29 mouse cellular contexts compared by ENCODE assay signal in genomic region chr8:66756161-66756560, GRCm38 (mm10). TPM values are rescaled to one million over a fixed set of nuclear protein-coding genes. Genes with fewer than 3 reads are reported as not detected.
DNase-seq lines count a peak whose midpoint lies in the region; TF ChIP-seq lines count a peak whose summit lies in the region.
"Had no signal": no experiment of that assay in that cellular context is flagged by ENCODE, and none has a peak within 500 bp of the region (broad histone marks: within the 10 kb centered on the region; RNA-seq: fewer than 3 reads in every experiment).

No protein-coding gene starts in this region.

- TF ChIP-seq CTCF in left cerebral cortex, adult 2 months (IDR thresholded peaks at IDR 0.05) = no peak

- H3K27ac ChIP-seq in left cerebral cortex, adult 2 months = peak overlapping the region; percentile 63
- H3K27ac ChIP-seq: embryonic facial prominence, embryonic 12.5 days; embryonic facial prominence, embryonic 15.5 days; forebrain, embryonic 12.5 days; forebrain, embryonic 15.5 days; heart, adult 2 months; heart, embryonic 10.5 days; heart, embryonic 13.5 days; hindbrain, embryonic 14.5 days; hindbrain, postnatal 0 days had no signal

- H3K4me3 ChIP-seq in left cerebral cortex, adult 2 months = no peak overlapping the region
- H3K4me3 ChIP-seq: embryonic facial prominence, embryonic 12.5 days; embryonic facial prominence, embryonic 15.5 days; forebrain, embryonic 12.5 days; forebrain, embryonic 15.5 days; heart, adult 2 months; heart, embryonic 10.5 days; heart, embryonic 13.5 days had no signal

- DNase-seq in frontal cortex, postnatal 36 days (ENCODE audit: low spot score in 2 of 2) = peak; percentile 22 to 49
- no peak for DNase-seq in frontal cortex, postnatal 25 days (ENCODE audit: low spot score in 2 of 2)
- DNase-seq in left cerebral cortex, adult 2 months (ENCODE audit: extremely low spot score in 1 of 2, low spot score in 2 of 2) = no peak
- DNase-seq in left cerebral cortex, postnatal 4 days = no peak
- DNase-seq in brain, adult 2 months (ENCODE audit: low read depth, low spot score) = peak; percentile 72
- no peak for DNase-seq in ovary, postnatal 10 days (ENCODE audit: low spot score)
- DNase-seq: adrenal gland, postnatal 10 days; adrenal gland, postnatal 36 days; B cell, adult 2 months; cerebellum, adult 11 months; cerebellum, adult 2 months; cerebellum, adult 9-11 months; cerebellum, postnatal 25 days; gastrocnemius, postnatal 10 days; gastrocnemius, postnatal 36 days; heart, adult 2 months; heart, postnatal 14 days; heart, postnatal 4 days had no signal

- intact Hi-C loops in left cerebral cortex, adult 2 months (cut with DNase I) = loop anchor here (5.0 kb wide), 4 partner anchors 106 to 426 kb away; partner anchors contain the start of gene Naf1
- intact Hi-C loops in left cerebral cortex, postnatal 4 days (cut with DNase I) = no loop called here

RNA-seq across cellular contexts. Expression of gene Npy1r, which starts 59.2 kb away (rescaled TPM):
- total RNA-seq in left cerebral cortex, adult 2 months (2021) = 10 to 100 TPM; 26.7 to 27.8 TPM
- 10 to 100 TPM; 32.1 to 33.6 TPM for total RNA-seq in left cerebral cortex, postnatal 4 days (2021)
- total RNA-seq: CH12.LX; common myeloid progenitor, adult 5-6 weeks; granulocyte monocyte progenitor cell, adult 5-6 weeks had no signal

Comparison
In these comparisons a context has a peak if more than half of its experiments do, and no peak if none do; other contexts are left out.
1. DNase-seq: peak in frontal cortex, postnatal 36 days (2 of 2) and brain, adult 2 months (single experiment); none in frontal cortex, postnatal 25 days (0 of 2), left cerebral cortex, adult 2 months (0 of 2), left cerebral cortex, postnatal 4 days (single experiment) and ovary, postnatal 10 days (single experiment).